Mouse (Mus musculus) small intestine, adult 2 months (tissue): ENCODE data around the gene Pard3.

ENCODE experiments used
- CTCF ChIP-seq: fragments of 200-500 bp; IDR thresholded peaks from 2 replicates; pipeline ENCODE4 v1.5.1; 2012; ENCODE audit warnings: low read depth, mild to moderate bottlenecking, control low read depth, inconsistent platforms, low read length, moderate library complexity, mixed read lengths; ENCODE audit not compliant: insufficient replicate concordance, insufficient read length; ENCODE audit errors: extremely low read depth
- POLR2A ChIP-seq: fragments of 200-500 bp; IDR thresholded peaks from 2 replicates; pipeline ENCODE4 v1.6.1; 2012; ENCODE audit warnings: low read depth, mild to moderate bottlenecking, control low read depth, inconsistent platforms, low read length, moderate library complexity

DNA sequence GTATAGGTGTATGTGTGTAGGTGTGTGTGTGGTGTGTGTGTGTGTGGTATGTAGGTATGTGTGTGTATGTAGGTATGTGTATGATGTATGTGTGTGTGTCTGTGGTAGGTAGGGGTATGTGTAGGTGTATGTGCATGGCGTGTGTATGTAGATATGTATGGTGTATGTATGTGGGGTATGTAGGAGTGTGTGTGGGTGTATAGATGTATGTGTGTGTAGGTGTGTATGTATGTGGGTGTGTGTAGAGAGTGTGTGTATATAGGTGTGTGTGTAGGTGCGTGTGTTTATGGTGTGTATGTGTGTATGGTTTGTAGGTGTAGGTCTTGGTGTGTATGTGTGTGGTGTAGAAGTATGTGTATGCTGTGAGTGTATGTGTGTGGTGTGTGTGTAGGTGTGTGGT, 464.6 kb downstream of the Pard3 start:
- TF ChIP-seq CTCF (no peak), POLR2A (no peak)
